Mouse (Mus musculus): ENCODE data around the gene Adarb2. TPM values are rescaled to one million over a fixed set of nuclear protein-coding genes. Genes with fewer than 3 reads are reported as not detected.

Gene Adarb2
- polyA plus RNA-seq, 1 experiment from 2014 or later: 26.3 TPM

- no peak overlapping the region for H3K4me3 ChIP-seq
- ATAC-seq (ENCODE audit: low FRiP score): no peak
- H3K27me3 ChIP-seq: no peaks in the 10 kb centered on the region
- H3K9me3 ChIP-seq (replicated peaks): no peaks in the 10 kb centered on the region
- no peak overlapping the region for H3K27ac ChIP-seq
- H3K4me1 ChIP-seq: no peaks in the 10 kb centered on the region
- WGBS: 97% methylated on average over 2 of the region's 2 CpGs
- no peak overlapping the region for H3K9ac ChIP-seq
- H3K36me3 ChIP-seq: peaks cover 13% of the 10 kb centered on the region
- no peak overlapping the region for H3K4me2 ChIP-seq (replicated peaks)
Observed at GRCm38 (mm10) chr13:8805931-8806330, 603.3 kb downstream of the Adarb2 start.

All from hindbrain, embryonic 12.5 days (tissue).